Mouse (Mus musculus): Measurements from ENCODE around the gene Crhbp. TPM values are rescaled to one million over a fixed set of nuclear protein-coding genes. Genes with fewer than 3 reads are reported as not detected.
A peak's percentile ranks its signal among the peaks of the same experiment; 100 is the strongest.

The Crhbp gene
- total RNA-seq (2014; rRNA removed) (4.5 and 4.6 TPM in 2 replicates), polyA plus RNA-seq (2015; fragmentation: Nextera tagmentation; extraction: Ambion mirVana) (5.1 and 5.5 TPM in 2 replicates)

GRCm38 (mm10) chr13:95444824-95445223, at the start of gene Crhbp:
TSS of gene Crhbp (minus strand) at chr13:95444924.
- no peak for ATAC-seq
- H3K9ac ChIP-seq, result peak within 1 kb of the TSS; percentile 40
- H3K9me3 ChIP-seq (ENCODE audit: low read length), result no peaks in the 10 kb centered on the region
- H3K4me3 ChIP-seq (ENCODE audit: low read depth, low read length), result peak within 1 kb of the TSS; percentile 40
- TF ChIP-seq CTCF (IDR thresholded peaks at IDR 0.05; ENCODE audit: low read depth), result no peak
- H3K27me3 ChIP-seq (ENCODE audit: insufficient read depth, low read length), result peaks cover 25% of the 10 kb centered on the region
- H3K27ac ChIP-seq (ENCODE audit: low read depth, low read length), result no peak within 1 kb of the TSS
- peak within 1 kb of the TSS; percentile 87 for H3K4me2 ChIP-seq (ENCODE audit: low read depth)
- no peak for DNase-seq
- 57% methylated on average over 11 of the region's 11 CpGs for WGBS
- H3K36me3 ChIP-seq (ENCODE audit: insufficient read depth), result no peaks in the 10 kb centered on the region
- H3K4me1 ChIP-seq (ENCODE audit: insufficient read depth), result 0 out of 2 replicates have a peak, but pooled peaks cover 5% of the 10 kb centered on the region

GRCm38 (mm10) chr13:95493296-95493695, 48.6 kb upstream of the Crhbp start:
- Histone ChIP-seq H3K9me3 (ENCODE audit: low read length) (no peaks in the 10 kb centered on the region), H3K4me1 (ENCODE audit: insufficient read depth) (no peaks in the 10 kb centered on the region), H3K36me3 (ENCODE audit: insufficient read depth) (no peaks in the 10 kb centered on the region), H3K4me2 (ENCODE audit: low read depth) (no peak overlapping the region), H3K9ac (no peak overlapping the region), H3K4me3 (ENCODE audit: low read depth, low read length) (no peak overlapping the region), H3K27me3 (ENCODE audit: insufficient read depth, low read length) (no peaks in the 10 kb centered on the region), H3K27ac (ENCODE audit: low read depth, low read length) (no peak overlapping the region)
- WGBS, result 66% methylated on average over 5 of the region's 5 CpGs
- no peak for TF ChIP-seq CTCF (IDR thresholded peaks at IDR 0.05; ENCODE audit: low read depth)
- ATAC-seq (no peak), DNase-seq (no peak)

GRCm38 (mm10) chr13:95491327-95491726, 46.6 kb upstream of the Crhbp start:
- Histone ChIP-seq H3K4me3 (ENCODE audit: low read depth, low read length) (no peak overlapping the region), H3K9me3 (ENCODE audit: low read length) (no peaks in the 10 kb centered on the region), H3K27ac (ENCODE audit: low read depth, low read length) (no peak overlapping the region), H3K36me3 (ENCODE audit: insufficient read depth) (no peaks in the 10 kb centered on the region), H3K9ac (no peak overlapping the region), H3K4me1 (ENCODE audit: insufficient read depth) (no peaks in the 10 kb centered on the region), H3K4me2 (ENCODE audit: low read depth) (no peak overlapping the region), H3K27me3 (ENCODE audit: insufficient read depth, low read length) (no peaks in the 10 kb centered on the region)
- no peak for TF ChIP-seq CTCF (IDR thresholded peaks at IDR 0.05; ENCODE audit: low read depth)
- 73% methylated on average over 11 of the region's 11 CpGs for WGBS
- ATAC-seq (no peak), DNase-seq (no peak)

DNA sequence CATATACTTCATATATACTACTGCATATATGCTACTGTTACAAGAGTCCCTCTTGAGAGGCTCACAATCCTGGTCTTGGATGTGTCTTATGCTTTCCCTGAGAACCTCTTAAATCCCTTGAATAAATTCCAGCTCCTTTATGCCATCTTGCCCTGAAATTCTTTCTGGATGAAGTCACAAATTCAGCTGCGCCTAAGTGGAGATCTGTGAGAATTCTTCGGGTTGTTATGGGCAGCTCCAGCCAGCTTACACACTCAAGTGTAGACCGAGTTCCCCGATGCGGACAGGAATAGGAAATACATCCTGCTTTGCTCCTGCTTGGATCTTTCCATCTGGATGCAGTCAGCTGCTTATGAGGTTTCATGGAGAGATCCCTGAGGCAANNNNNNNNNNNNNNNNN, 39.9 kb upstream of the Crhbp start:
- Histone ChIP-seq H3K9ac (no peak overlapping the region), H3K27ac (ENCODE audit: low read depth, low read length) (no peak overlapping the region), H3K4me1 (ENCODE audit: insufficient read depth) (no peaks in the 10 kb centered on the region), H3K4me3 (ENCODE audit: low read depth, low read length) (no peak overlapping the region), H3K4me2 (ENCODE audit: low read depth) (no peak overlapping the region), H3K27me3 (ENCODE audit: insufficient read depth, low read length) (no peaks in the 10 kb centered on the region), H3K36me3 (ENCODE audit: insufficient read depth) (no peaks in the 10 kb centered on the region), H3K9me3 (ENCODE audit: low read length) (no peaks in the 10 kb centered on the region)
- 23% methylated on average over 5 of the region's 5 CpGs for WGBS
- TF ChIP-seq CTCF (IDR thresholded peaks at IDR 0.05; ENCODE audit: low read depth), result no peak
- DNase-seq, result no peak
- no peak for ATAC-seq

GRCm38 (mm10) chr13:95481428-95481827, 36.7 kb upstream of the Crhbp start:
- H3K4me3 ChIP-seq (ENCODE audit: low read depth, low read length), result no peak overlapping the region
- peak; percentile 95 for TF ChIP-seq CTCF (IDR thresholded peaks at IDR 0.05; ENCODE audit: low read depth)
- H3K9me3 ChIP-seq (ENCODE audit: low read length), result no peaks in the 10 kb centered on the region
- peak; percentile 54; the same call in 1 of the 2 replicates for ATAC-seq
- H3K4me1 ChIP-seq (ENCODE audit: insufficient read depth), result no peaks in the 10 kb centered on the region
- peak; percentile 91 for DNase-seq
- WGBS, result 12% methylated on average over 4 of the region's 4 CpGs
- H3K4me2 ChIP-seq (ENCODE audit: low read depth), result no peak overlapping the region
- no peaks in the 10 kb centered on the region for H3K36me3 ChIP-seq (ENCODE audit: insufficient read depth)
- H3K27me3 ChIP-seq (ENCODE audit: insufficient read depth, low read length), result no peaks in the 10 kb centered on the region
- no peak overlapping the region for H3K9ac ChIP-seq
- no peak overlapping the region for H3K27ac ChIP-seq (ENCODE audit: low read depth, low read length)

DNA sequence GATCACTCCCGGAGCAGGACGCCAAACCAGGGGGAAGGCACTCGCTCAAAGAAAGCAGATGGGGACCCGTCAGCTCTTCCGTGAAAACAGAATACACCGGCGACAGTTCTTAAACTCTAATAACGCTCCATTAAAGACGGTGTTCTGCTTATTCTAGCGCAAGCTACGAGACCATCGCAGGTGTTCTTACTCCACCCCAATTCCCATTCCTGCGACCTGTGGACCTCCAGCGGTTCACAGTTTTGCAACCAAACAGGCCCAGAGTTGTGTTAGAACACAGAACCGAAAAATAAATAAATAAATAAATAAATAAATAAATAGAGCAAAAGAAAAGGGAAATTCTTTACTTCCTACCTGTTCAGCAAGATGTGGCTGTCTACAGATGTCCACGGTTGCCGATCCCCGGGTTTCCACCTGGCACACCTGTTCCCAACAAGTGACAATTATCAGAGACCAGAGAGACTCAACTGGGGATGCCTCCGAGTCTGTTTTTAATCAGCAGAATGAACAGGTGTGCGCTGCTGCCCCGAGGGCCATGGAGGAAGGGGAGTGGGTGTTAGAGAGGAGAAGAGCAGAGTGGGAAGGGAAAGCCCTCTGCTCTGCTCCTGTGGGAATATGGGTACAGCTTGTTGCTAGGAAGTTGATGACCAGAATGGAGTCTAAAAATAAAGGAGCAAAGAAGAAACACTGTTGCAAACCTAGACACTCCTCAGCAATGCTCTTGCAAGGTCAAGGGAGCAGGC, 34.1 kb upstream of the Crhbp start, which contains the start of gene S100z:
Gene S100z (minus strand): TSS at position 51 of the 743 bp plus-strand sequence.
- 92% methylated on average over 21 of the region's 21 CpGs for WGBS
- no peak for TF ChIP-seq CTCF (IDR thresholded peaks at IDR 0.05; ENCODE audit: low read depth)

GRCm38 (mm10) chr13:95477173-95477572, 32.4 kb upstream of the Crhbp start:
- Histone ChIP-seq H3K27me3 (ENCODE audit: insufficient read depth, low read length) (no peaks in the 10 kb centered on the region), H3K4me3 (ENCODE audit: low read depth, low read length) (no peak overlapping the region), H3K4me1 (ENCODE audit: insufficient read depth) (no peaks in the 10 kb centered on the region), H3K9me3 (ENCODE audit: low read length) (no peaks in the 10 kb centered on the region), H3K9ac (no peak overlapping the region), H3K4me2 (ENCODE audit: low read depth) (no peak overlapping the region), H3K27ac (ENCODE audit: low read depth, low read length) (no peak overlapping the region), H3K36me3 (ENCODE audit: insufficient read depth) (no peaks in the 10 kb centered on the region)
- no peak for TF ChIP-seq CTCF (IDR thresholded peaks at IDR 0.05; ENCODE audit: low read depth)
- 74% methylated on average over 6 of the region's 6 CpGs for WGBS
- ATAC-seq, result no peak
- no peak for DNase-seq

More for the DNA sequence above, 34.1 kb upstream of the Crhbp start, which contains the start of gene S100z:
- Histone ChIP-seq H3K9me3 (ENCODE audit: low read length) (no peaks in the 10 kb centered on the region), H3K27me3 (ENCODE audit: insufficient read depth, low read length) (no peaks in the 10 kb centered on the region), H3K4me1 (ENCODE audit: insufficient read depth) (no peaks in the 10 kb centered on the region), H3K9ac (no peak within 1 kb of the TSS), H3K36me3 (ENCODE audit: insufficient read depth) (no peaks in the 10 kb centered on the region), H3K4me2 (ENCODE audit: low read depth) (no peak within 1 kb of the TSS), H3K4me3 (ENCODE audit: low read depth, low read length) (no peak within 1 kb of the TSS), H3K27ac (ENCODE audit: low read depth, low read length) (no peak within 1 kb of the TSS)
- DNase-seq (no peak), ATAC-seq (no peak)

Measured in forebrain, postnatal 0 days (tissue).